Mouse (Mus musculus): ENCODE measurements around the gene Smyd3. TPM values are rescaled to one million over a fixed set of nuclear protein-coding genes. Genes with fewer than 3 reads are reported as not detected.

Gene Smyd3
- polyA plus RNA-seq, 1 experiment, result 40.2 TPM

DNA sequence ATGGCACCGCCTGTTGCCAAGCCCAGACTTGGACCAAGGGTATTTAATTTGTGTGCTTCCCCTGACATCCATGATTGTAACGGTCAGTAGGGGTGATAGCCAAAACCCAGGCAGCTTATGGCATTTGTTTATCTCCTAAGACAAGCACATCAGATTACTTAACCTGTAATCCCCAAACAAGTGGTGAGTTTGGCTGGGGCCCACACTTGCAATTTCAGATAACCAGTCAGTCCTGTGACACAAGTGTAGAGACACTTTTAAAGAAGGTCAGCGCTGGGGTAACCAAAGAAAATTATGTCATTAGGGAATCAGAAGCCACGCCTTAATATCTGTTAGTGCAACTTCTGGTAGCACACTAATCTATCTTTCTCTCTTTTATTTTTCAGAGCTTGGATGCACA is 456.8 kb downstream of the Smyd3 start:
- no peaks in the 10 kb centered on the region for H3K27me3 ChIP-seq (ENCODE audit: control insufficient read depth, insufficient read depth, low read length, poor library complexity, severe bottlenecking)
- H3K9ac ChIP-seq (ENCODE audit: low read depth, poor library complexity, severe bottlenecking), result no peak overlapping the region
- no peaks in the 10 kb centered on the region for H3K4me1 ChIP-seq (ENCODE audit: control insufficient read depth, insufficient read depth, low read length)
- no peak for TF ChIP-seq POLR2A (IDR thresholded peaks at IDR 0.05; ENCODE audit: insufficient read depth, low read length)
- TF ChIP-seq CTCF (IDR thresholded peaks at IDR 0.05; ENCODE audit: low read depth, low read length), result no peak
- no peak for TF ChIP-seq EP300 (IDR thresholded peaks at IDR 0.05; ENCODE audit: insufficient read depth, low read depth, low read length)
- no peaks in the 10 kb centered on the region for H3K36me3 ChIP-seq (ENCODE audit: control insufficient read depth, insufficient read depth, low read length, poor library complexity, severe bottlenecking)
- no peaks in the 10 kb centered on the region for H3K9me3 ChIP-seq (replicated peaks; ENCODE audit: control insufficient read depth, insufficient read depth, low read length, poor library complexity, severe bottlenecking)
- H3K27ac ChIP-seq (ENCODE audit: insufficient read depth, low read length), result no peak overlapping the region
- H3K4me3 ChIP-seq (ENCODE audit: low read depth, low read length), result no peak overlapping the region

DNA sequence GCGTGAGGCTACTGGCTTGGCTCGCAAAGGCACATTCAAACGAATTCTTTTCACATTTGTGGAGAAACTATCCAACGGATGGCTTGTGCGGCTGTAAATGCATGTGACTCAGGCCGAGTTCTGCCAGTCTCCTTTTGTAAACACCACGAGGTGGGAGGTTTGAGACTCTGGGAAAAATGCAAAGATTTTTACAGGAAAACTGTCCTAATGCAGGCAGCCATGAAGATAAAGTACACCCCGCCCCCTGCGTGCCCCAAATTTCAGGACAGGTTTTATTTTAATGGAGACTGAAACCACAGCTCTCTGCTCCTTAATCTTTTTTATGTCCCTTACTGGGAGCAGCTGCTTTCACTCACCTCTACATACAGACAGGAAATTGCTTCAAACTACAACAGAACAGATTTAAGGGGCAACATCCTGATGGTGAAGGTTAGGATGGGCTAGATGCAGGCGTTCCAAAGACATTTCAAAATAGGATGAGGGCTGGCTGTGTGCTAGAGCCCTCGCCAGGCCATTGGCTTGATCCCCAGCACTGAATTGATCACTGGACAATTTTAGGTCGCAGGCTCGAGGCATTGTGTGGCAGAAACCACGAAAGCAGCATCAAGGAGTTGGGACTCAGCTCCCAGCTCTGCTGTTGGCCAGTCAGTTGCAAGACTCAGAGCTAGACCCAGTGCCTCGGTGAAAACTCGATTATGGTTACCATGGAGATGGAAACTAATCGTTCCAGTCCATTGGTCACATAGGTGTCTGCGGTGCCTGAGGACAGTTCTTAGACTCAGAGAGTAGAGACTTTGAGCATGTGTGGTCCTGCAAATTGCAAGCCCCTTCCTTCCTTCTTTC is 457.5 kb downstream of the Smyd3 start:
- Histone ChIP-seq H3K9ac (ENCODE audit: low read depth, poor library complexity, severe bottlenecking) (no peak overlapping the region), H3K4me3 (ENCODE audit: low read depth, low read length) (no peak overlapping the region), H3K27me3 (ENCODE audit: control insufficient read depth, insufficient read depth, low read length, poor library complexity, severe bottlenecking) (no peaks in the 10 kb centered on the region), H3K36me3 (ENCODE audit: control insufficient read depth, insufficient read depth, low read length, poor library complexity, severe bottlenecking) (no peaks in the 10 kb centered on the region), H3K9me3 (replicated peaks; ENCODE audit: control insufficient read depth, insufficient read depth, low read length, poor library complexity, severe bottlenecking) (no peaks in the 10 kb centered on the region), H3K4me1 (ENCODE audit: control insufficient read depth, insufficient read depth, low read length) (no peaks in the 10 kb centered on the region), H3K27ac (ENCODE audit: insufficient read depth, low read length) (no peak overlapping the region)
- TF ChIP-seq EP300 (IDR thresholded peaks at IDR 0.05; ENCODE audit: insufficient read depth, low read depth, low read length), result no peak
- TF ChIP-seq POLR2A (IDR thresholded peaks at IDR 0.05; ENCODE audit: insufficient read depth, low read length), result no peak
- TF ChIP-seq CTCF (IDR thresholded peaks at IDR 0.05; ENCODE audit: low read depth, low read length), result no peak

- H3K9ac ChIP-seq (ENCODE audit: low read depth, poor library complexity, severe bottlenecking), result no peak overlapping the region
- no peak overlapping the region for H3K27ac ChIP-seq (ENCODE audit: insufficient read depth, low read length)
- H3K9me3 ChIP-seq (replicated peaks; ENCODE audit: control insufficient read depth, insufficient read depth, low read length, poor library complexity, severe bottlenecking), result no peaks in the 10 kb centered on the region
- no peaks in the 10 kb centered on the region for H3K36me3 ChIP-seq (ENCODE audit: control insufficient read depth, insufficient read depth, low read length, poor library complexity, severe bottlenecking)
- no peak overlapping the region for H3K4me3 ChIP-seq (ENCODE audit: low read depth, low read length)
- H3K4me1 ChIP-seq (ENCODE audit: control insufficient read depth, insufficient read depth, low read length), result no peaks in the 10 kb centered on the region
- TF ChIP-seq EP300 (IDR thresholded peaks at IDR 0.05; ENCODE audit: insufficient read depth, low read depth, low read length) (no peak), POLR2A (IDR thresholded peaks at IDR 0.05; ENCODE audit: insufficient read depth, low read length) (no peak), CTCF (IDR thresholded peaks at IDR 0.05; ENCODE audit: low read depth, low read length) (no peak)
- H3K27me3 ChIP-seq (ENCODE audit: control insufficient read depth, insufficient read depth, low read length, poor library complexity, severe bottlenecking), result no peaks in the 10 kb centered on the region
These were observed 458.3 kb downstream of the Smyd3 start for GRCm38 (mm10) chr1:179059286-179060112.

DNA sequence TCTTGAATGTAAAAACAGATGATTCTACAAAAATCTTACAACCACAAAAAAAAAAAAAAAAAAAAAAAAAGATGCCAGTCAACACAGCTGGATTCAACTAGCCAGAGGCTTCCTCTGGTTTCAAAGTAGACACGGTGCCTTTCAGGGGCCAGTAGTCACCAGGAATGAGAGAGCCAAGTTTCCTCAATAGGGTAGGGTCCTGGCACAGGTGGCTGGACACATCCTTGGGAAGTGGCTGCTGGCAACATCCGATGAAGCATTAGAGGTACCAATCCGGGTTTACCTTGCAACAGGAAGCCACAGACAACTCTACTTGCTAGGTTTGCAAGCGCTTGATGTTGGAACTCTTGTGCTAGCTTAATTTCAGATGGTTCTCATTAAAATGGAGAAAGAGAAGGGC is 459.2 kb downstream of the Smyd3 start:
- Histone ChIP-seq H3K27ac (ENCODE audit: insufficient read depth, low read length) (no peak overlapping the region), H3K9ac (ENCODE audit: low read depth, poor library complexity, severe bottlenecking) (no peak overlapping the region), H3K4me1 (ENCODE audit: control insufficient read depth, insufficient read depth, low read length) (no peaks in the 10 kb centered on the region), H3K9me3 (replicated peaks; ENCODE audit: control insufficient read depth, insufficient read depth, low read length, poor library complexity, severe bottlenecking) (no peaks in the 10 kb centered on the region), H3K4me3 (ENCODE audit: low read depth, low read length) (no peak overlapping the region), H3K27me3 (ENCODE audit: control insufficient read depth, insufficient read depth, low read length, poor library complexity, severe bottlenecking) (no peaks in the 10 kb centered on the region), H3K36me3 (ENCODE audit: control insufficient read depth, insufficient read depth, low read length, poor library complexity, severe bottlenecking) (no peaks in the 10 kb centered on the region)
- TF ChIP-seq CTCF (IDR thresholded peaks at IDR 0.05; ENCODE audit: low read depth, low read length), result no peak
- TF ChIP-seq POLR2A (IDR thresholded peaks at IDR 0.05; ENCODE audit: insufficient read depth, low read length), result no peak
- TF ChIP-seq EP300 (IDR thresholded peaks at IDR 0.05; ENCODE audit: insufficient read depth, low read depth, low read length), result no peak

- Histone ChIP-seq H3K36me3 (ENCODE audit: control insufficient read depth, insufficient read depth, low read length, poor library complexity, severe bottlenecking) (no peaks in the 10 kb centered on the region), H3K9ac (ENCODE audit: low read depth, poor library complexity, severe bottlenecking) (no peak overlapping the region), H3K4me3 (ENCODE audit: low read depth, low read length) (no peak overlapping the region), H3K27ac (ENCODE audit: insufficient read depth, low read length) (no peak overlapping the region), H3K27me3 (ENCODE audit: control insufficient read depth, insufficient read depth, low read length, poor library complexity, severe bottlenecking) (no peaks in the 10 kb centered on the region), H3K4me1 (ENCODE audit: control insufficient read depth, insufficient read depth, low read length) (no peaks in the 10 kb centered on the region), H3K9me3 (replicated peaks; ENCODE audit: control insufficient read depth, insufficient read depth, low read length, poor library complexity, severe bottlenecking) (no peaks in the 10 kb centered on the region)
- no peak for TF ChIP-seq EP300 (IDR thresholded peaks at IDR 0.05; ENCODE audit: insufficient read depth, low read depth, low read length)
These were observed 462.1 kb downstream of the Smyd3 start for GRCm38 (mm10) chr1:179055760-179056159.
